Mouse (Mus musculus) mature B cell (primary cell): ENCODE data around the gene Slc47a2.
"Not testable (repeated sequence)": the region's sequence is repeated elsewhere in the genome, so short reads cannot be mapped to it uniquely, and the experiment has no call there.

Source experiments
- in situ Hi-C: fragments of 300-500 bp; cut with MboI; formaldehyde crosslinking; loops from 2 replicates; pipeline ENCODE4 v1.14.3; 2019

The Slc47a2 gene

GRCm38 (mm10) chr11:61341971-61342370 is 689 bp downstream of the Slc47a2 start:
- in situ Hi-C loops = no loop called here

GRCm38 (mm10) chr11:61341233-61341632 is 1.4 kb downstream of the Slc47a2 start:
- in situ Hi-C loops = no loop called here

GRCm38 (mm10) chr11:61340374-61340773 is 2.3 kb downstream of the Slc47a2 start:
- in situ Hi-C loops = no loop called here

GRCm38 (mm10) chr11:61337586-61337985 is 5.1 kb downstream of the Slc47a2 start:
- in situ Hi-C loops = no loop called here

GRCm38 (mm10) chr11:61320904-61321687 is 21.6 kb downstream of the Slc47a2 start:
- in situ Hi-C loops = no loop called here

- in situ Hi-C loops = no loop called here
These were observed 22.6 kb downstream of the Slc47a2 start for GRCm38 (mm10) chr11:61319923-61320567.

GRCm38 (mm10) chr11:61319233-61319922 is 23.3 kb downstream of the Slc47a2 start:
- in situ Hi-C loops = no loop called here

- in situ Hi-C loops = no loop called here
These were observed 25.8 kb downstream of the Slc47a2 start for GRCm38 (mm10) chr11:61316864-61317263.

- in situ Hi-C loops = no loop called here
These were observed 32.3 kb downstream of the Slc47a2 start for GRCm38 (mm10) chr11:61310321-61310720.

- in situ Hi-C loops = no loop called here
These were observed 32.8 kb downstream of the Slc47a2 start for GRCm38 (mm10) chr11:61309831-61310230.

GRCm38 (mm10) chr11:61307795-61308194 is 34.9 kb downstream of the Slc47a2 start:
- in situ Hi-C loops = no loop called here

- in situ Hi-C loops = no loop called here
These were observed 37.3 kb downstream of the Slc47a2 start for GRCm38 (mm10) chr11:61305377-61305776.

GRCm38 (mm10) chr11:61304535-61304934 is 38.1 kb downstream of the Slc47a2 start:
- in situ Hi-C loops = not testable (repeated sequence)

GRCm38 (mm10) chr11:61300716-61301392 is 41.8 kb downstream of the Slc47a2 start:
- in situ Hi-C loops = no loop called here

GRCm38 (mm10) chr11:61300205-61300604 is 42.5 kb downstream of the Slc47a2 start:
- in situ Hi-C loops = no loop called here

GRCm38 (mm10) chr11:61297901-61298300 is 44.8 kb downstream of the Slc47a2 start:
- in situ Hi-C loops = no loop called here

- in situ Hi-C loops = no loop called here
These were observed 45.3 kb downstream of the Slc47a2 start for GRCm38 (mm10) chr11:61297326-61297725.

GRCm38 (mm10) chr11:61296556-61296955 is 46.1 kb downstream of the Slc47a2 start:
- in situ Hi-C loops = no loop called here

GRCm38 (mm10) chr11:61295556-61295955 is 47.1 kb downstream of the Slc47a2 start:
- in situ Hi-C loops = no loop called here

GRCm38 (mm10) chr11:61294431-61294830 is 48.2 kb downstream of the Slc47a2 start:
- in situ Hi-C loops = no loop called here

GRCm38 (mm10) chr11:61293251-61293650 is 49.4 kb downstream of the Slc47a2 start:
- in situ Hi-C loops = no loop called here

- in situ Hi-C loops = no loop called here
These were observed 58.3 kb downstream of the Slc47a2 start for GRCm38 (mm10) chr11:61284323-61284722.
